Mouse (Mus musculus) adrenal gland, adult (tissue): ENCODE results near the gene Otop3.

Source experiments
- DNase-seq, 2 experiments: peaks; one replicate each; pipeline ENCODE4 v3.0.0; 2022 to 2023; ENCODE audit warnings: low spot score in 1 of 2; ENCODE audit not compliant: inconsistent age in 2 of 2

Otop3 gene

GRCm38 (mm10) chr11:115318245-115319027 is 16.1 kb upstream of the Otop3 start:
- peak in 1 of 2 experiments; percentile 53 for DNase-seq

GRCm38 (mm10) chr11:115319704-115320383 is 14.7 kb upstream of the Otop3 start:
- DNase-seq: no peak

- DNase-seq: peak; percentile 51 to 78
Observed at GRCm38 (mm10) chr11:115321906-115322693, 12.4 kb upstream of the Otop3 start, which contains the start of gene Ush1g. Ush1g (minus strand) TSS chr11:115322041.

- DNase-seq: no peak
Observed at GRCm38 (mm10) chr11:115323354-115323753, 11.2 kb upstream of the Otop3 start.

GRCm38 (mm10) chr11:115326730-115327129 is 7.8 kb upstream of the Otop3 start:
- DNase-seq: no peak

GRCm38 (mm10) chr11:115329339-115329738 is 5.2 kb upstream of the Otop3 start:
- no peak for DNase-seq

- DNase-seq: peak in 1 of 2 experiments; percentile 63
Observed at GRCm38 (mm10) chr11:115335223-115335622, 692 bp downstream of the Otop3 start.

GRCm38 (mm10) chr11:115336115-115336514 is 1.6 kb downstream of the Otop3 start:
- no peak for DNase-seq

GRCm38 (mm10) chr11:115337350-115337749 is 2.8 kb downstream of the Otop3 start:
- no peak for DNase-seq

- DNase-seq: no peak
Observed at GRCm38 (mm10) chr11:115337826-115338225, 3.3 kb downstream of the Otop3 start.

- DNase-seq: no peak
Observed at GRCm38 (mm10) chr11:115341246-115341645, 6.7 kb downstream of the Otop3 start.

- DNase-seq: no peak
Observed at GRCm38 (mm10) chr11:115341866-115342265, 7.3 kb downstream of the Otop3 start.

GRCm38 (mm10) chr11:115344967-115345366 is 10.4 kb downstream of the Otop3 start:
- no peak for DNase-seq

GRCm38 (mm10) chr11:115345515-115345914 is 11.0 kb downstream of the Otop3 start:
- no peak for DNase-seq

- DNase-seq: no peak
Observed at GRCm38 (mm10) chr11:115348681-115349248, 14.2 kb downstream of the Otop3 start.

GRCm38 (mm10) chr11:115349976-115350375 is 15.4 kb downstream of the Otop3 start:
- DNase-seq: no peak

GRCm38 (mm10) chr11:115353375-115353774 is 18.8 kb downstream of the Otop3 start:
- DNase-seq: no peak

- DNase-seq: peak; percentile 73 to 85
Observed at GRCm38 (mm10) chr11:115354183-115354582, 19.7 kb downstream of the Otop3 start.

- peak; percentile 68 to 92 for DNase-seq
Observed at GRCm38 (mm10) chr11:115358468-115358867, 23.9 kb downstream of the Otop3 start.

GRCm38 (mm10) chr11:115359293-115359692 is 24.8 kb downstream of the Otop3 start:
- DNase-seq: no peak

- no peak for DNase-seq
Observed at GRCm38 (mm10) chr11:115359726-115360125, 25.2 kb downstream of the Otop3 start.
